Mouse (Mus musculus) stomach, postnatal 0 days (tissue): ENCODE data around the gene Oaf.

Source experiments
- CTCF ChIP-seq: IDR thresholded peaks from 2 replicates; pipeline ENCODE4 v1.5.1; 2016; ENCODE audit warnings: antibody characterized with exemption, low read depth, mild to moderate bottlenecking, moderate library complexity
- EP300 ChIP-seq: optimal IDR thresholded peaks from 2 replicates; pipeline ENCODE3; 2016; ENCODE audit warnings: antibody characterized with exemption

- TF ChIP-seq CTCF: no peak
- no peak for TF ChIP-seq EP300
These were observed 23.3 kb upstream of the Oaf start for GRCm38 (mm10) chr9:43262811-43263550.
